In genomic region chr1:22639702-22640101, GRCm38 (mm10) we compare ENCODE assay signal across 17 mouse cellular contexts.
"Had no signal": no experiment of that assay in that cellular context is flagged by ENCODE, and none has a peak within 500 bp of the region (broad histone marks: within the 10 kb centered on the region; RNA-seq: fewer than 3 reads in every experiment).

No protein-coding gene starts in this region.

- H3K27me3 ChIP-seq: lung, embryonic 15.5 days; megakaryocyte, embryonic 14.5 days; midbrain, embryonic 13.5 days; midbrain, embryonic 15.5 days; neural tube, embryonic 12.5 days; stomach, embryonic 15.5 days had no signal

- H3K4me3 ChIP-seq: lung, embryonic 15.5 days; megakaryocyte, embryonic 14.5 days; midbrain, embryonic 13.5 days; midbrain, embryonic 15.5 days; neural tube, embryonic 12.5 days; stomach, embryonic 15.5 days had no signal

- DNase-seq: lung, adult 2 months; lung, postnatal 14 days; lung, postnatal 36 days; right cerebral cortex, postnatal 14 days; thymus, adult 2 months; thymus, postnatal 25 days; thymus, postnatal 4 days had no signal

- H3K36me3 ChIP-seq: lung, embryonic 15.5 days; midbrain, embryonic 13.5 days; midbrain, embryonic 15.5 days; neural tube, embryonic 12.5 days; stomach, embryonic 15.5 days had no signal

- H3K9me3 ChIP-seq: lung, embryonic 15.5 days; megakaryocyte, embryonic 14.5 days; midbrain, embryonic 13.5 days; midbrain, embryonic 15.5 days; neural tube, embryonic 12.5 days; stomach, embryonic 15.5 days had no signal

- H3K4me1 ChIP-seq: megakaryocyte, embryonic 14.5 days; midbrain, embryonic 13.5 days; neural tube, embryonic 12.5 days; stomach, embryonic 15.5 days had no signal

- H3K4me2 ChIP-seq: lung, embryonic 15.5 days; midbrain, embryonic 11.5 days; midbrain, embryonic 13.5 days; midbrain, embryonic 15.5 days; neural tube, embryonic 12.5 days; stomach, embryonic 15.5 days had no signal

- ATAC-seq: lung, postnatal 0 days; midbrain, embryonic 13.5 days; midbrain, embryonic 15.5 days had no signal

- H3K9ac ChIP-seq: lung, embryonic 15.5 days; midbrain, embryonic 13.5 days; midbrain, embryonic 15.5 days; neural tube, embryonic 12.5 days; stomach, embryonic 15.5 days had no signal

- H3K27ac ChIP-seq: lung, embryonic 15.5 days; macrophage; midbrain, embryonic 13.5 days; midbrain, embryonic 15.5 days; neural tube, embryonic 12.5 days; stomach, embryonic 15.5 days; stomach, postnatal 0 days had no signal
